Mouse (Mus musculus): ENCODE data around the gene Pou2f1.

DNA sequence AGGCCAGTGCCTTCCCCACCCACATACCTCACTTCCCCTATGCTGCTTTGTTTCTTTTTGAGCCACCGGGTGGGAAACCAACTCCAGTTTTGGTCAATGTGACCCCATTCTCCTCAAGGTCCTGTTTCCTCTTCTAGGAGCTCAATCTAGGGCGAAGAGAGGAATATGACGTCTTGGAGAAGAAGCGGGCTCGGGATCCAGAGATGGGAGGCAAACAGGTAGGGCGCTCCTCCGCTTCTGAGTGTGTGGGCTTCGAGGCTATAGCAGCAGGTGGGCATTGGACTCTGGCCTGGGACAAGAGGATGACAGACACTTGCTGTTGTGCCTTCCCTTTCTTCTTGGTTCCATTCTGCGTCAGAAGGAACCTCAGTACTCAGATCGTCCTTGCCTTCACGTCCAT, 145.2 kb downstream of the Pou2f1 start:
- TF ChIP-seq CTCF (IDR thresholded peaks at IDR 0.05; ENCODE audit: control insufficient read depth, insufficient read depth, insufficient replicate concordance, low read depth, low read length) (no peak), POLR2A (IDR thresholded peaks at IDR 0.05; ENCODE audit: control insufficient read depth, low read depth, low read length) (no peak)
